11 mouse cellular contexts compared by ENCODE assay signal in genomic region chr19:59193456-59193855, GRCm38 (mm10). TPM values are rescaled to one million over a fixed set of nuclear protein-coding genes. Genes with fewer than 3 reads are reported as not detected.
DNase-seq lines count a peak whose midpoint lies in the region; ATAC-seq and TF ChIP-seq lines count a peak whose summit lies in the region.
"Had no signal": no experiment of that assay in that cellular context is flagged by ENCODE, and none has a peak within 500 bp of the region (broad histone marks: within the 10 kb centered on the region; RNA-seq: fewer than 3 reads in every experiment).

No protein-coding gene starts in this region.

- H3K9ac ChIP-seq in heart, adult 2 months (ENCODE audit: low read depth, low read length): no peak overlapping the region
- no peak overlapping the region for H3K9ac ChIP-seq in lung, embryonic 16.5 days (ENCODE audit: low read length)
- H3K9ac ChIP-seq in intestine, postnatal 0 days (ENCODE audit: low read depth, low read length): no peak overlapping the region
- H3K9ac ChIP-seq in neural tube, embryonic 15.5 days (replicated peaks): no peak overlapping the region

- H3K4me3 ChIP-seq in heart, adult 2 months: no peak overlapping the region
- peak overlapping the region; percentile 35 for H3K4me3 ChIP-seq in lung, embryonic 16.5 days (ENCODE audit: low read length)
- peak overlapping the region; percentile 36 for H3K4me3 ChIP-seq in intestine, postnatal 0 days (ENCODE audit: low read depth, low read length)
- no peak overlapping the region for H3K4me3 ChIP-seq in neural tube, embryonic 15.5 days (replicated peaks)
- H3K4me3 ChIP-seq in cerebellum, adult 2 months (replicated peaks; ENCODE audit: insufficient read depth, low read depth, low read length): no peak overlapping the region

- 5% methylated on average over 10 of the region's 10 CpGs for WGBS in heart, adult 2 months
- 2% methylated on average over 10 of the region's 10 CpGs for WGBS in lung, embryonic 16.5 days
- 0% methylated on average over 10 of the region's 10 CpGs for WGBS in intestine, postnatal 0 days
- WGBS in neural tube, embryonic 15.5 days: 0% methylated on average over 10 of the region's 10 CpGs
- 3% methylated on average over 10 of the region's 10 CpGs for WGBS in cerebellum, adult 2 months

- TF ChIP-seq EP300 in heart, adult 2 months (IDR thresholded peaks at IDR 0.05; ENCODE audit: insufficient read depth, low read depth, low read length): no peak

- peak; percentile 61 for DNase-seq in heart, adult 11 months
- DNase-seq in heart, adult 2 months: no peak
- no peak for DNase-seq in lung, postnatal 25 days (ENCODE audit: low spot score)
- no peak for DNase-seq in spleen, adult 18-20 months
- DNase-seq in cerebellum, adult 2 months: no peak
- DNase-seq: kidney, postnatal 25 days; lung, postnatal 4 days; right cerebral cortex, adult 18-20 months had no signal

- no peak for TF ChIP-seq CTCF in heart, adult 2 months (IDR thresholded peaks at IDR 0.05)
- no peak for TF ChIP-seq CTCF in intestine, postnatal 0 days (IDR thresholded peaks at IDR 0.05; ENCODE audit: low read depth)
- TF ChIP-seq CTCF in cerebellum, adult 2 months (IDR thresholded peaks at IDR 0.05; ENCODE audit: borderline replicate concordance, insufficient read depth, low read depth, low read length): no peak

- TF ChIP-seq POLR2A in heart, adult 2 months (IDR thresholded peaks at IDR 0.05; ENCODE audit: insufficient read depth, low read depth, low read length): no peak
- no peak for TF ChIP-seq POLR2A in cerebellum, adult 2 months (IDR thresholded peaks at IDR 0.05; ENCODE audit: borderline replicate concordance, insufficient read depth, low read length)

- H3K4me2 ChIP-seq in lung, embryonic 16.5 days (ENCODE audit: low read depth, low read length): peak overlapping the region; percentile 41; the same call in 1 of the 2 replicates
- peak overlapping the region; percentile 51 for H3K4me2 ChIP-seq in intestine, postnatal 0 days (replicated peaks; ENCODE audit: low read depth)
- peak overlapping the region; percentile 16; the same call in 1 of the 2 replicates for H3K4me2 ChIP-seq in neural tube, embryonic 15.5 days

- no peak overlapping the region for H3K27ac ChIP-seq in heart, adult 2 months
- H3K27ac ChIP-seq in lung, embryonic 16.5 days (ENCODE audit: low read length): no peak overlapping the region
- H3K27ac ChIP-seq in intestine, postnatal 0 days (ENCODE audit: low read depth, low read length): no peak overlapping the region
- no peak overlapping the region for H3K27ac ChIP-seq in neural tube, embryonic 15.5 days (replicated peaks)
- H3K27ac ChIP-seq in cerebellum, adult 2 months (ENCODE audit: insufficient read depth, low read length): no peak overlapping the region

- intact Hi-C loops in heart, adult 2 months (cut with DNase I): no loop called here

- no peaks in the 10 kb centered on the region for H3K4me1 ChIP-seq in heart, adult 2 months (ENCODE audit: control insufficient read depth, insufficient read depth, low read length)
- H3K4me1 ChIP-seq in lung, embryonic 16.5 days (replicated peaks; ENCODE audit: control insufficient read depth, insufficient read depth, low read length): peaks cover 6% of the 10 kb centered on the region; the same call in 1 of the 2 replicates
- H3K4me1 ChIP-seq in intestine, postnatal 0 days (replicated peaks; ENCODE audit: control insufficient read depth, insufficient read depth, low read length): no peaks in the 10 kb centered on the region
- peaks cover 4% of the 10 kb centered on the region for H3K4me1 ChIP-seq in neural tube, embryonic 15.5 days
- H3K4me1 ChIP-seq in cerebellum, adult 2 months (ENCODE audit: control insufficient read depth, insufficient read depth, low read length): no peaks in the 10 kb centered on the region

- H3K27me3 ChIP-seq in heart, adult 2 months (ENCODE audit: control insufficient read depth, insufficient read depth, low read length): peaks cover 22% of the 10 kb centered on the region
- H3K27me3 ChIP-seq in lung, embryonic 16.5 days (ENCODE audit: control insufficient read depth, insufficient read depth, low read depth, low read length): peaks cover 84% of the 10 kb centered on the region
- H3K27me3 ChIP-seq in intestine, postnatal 0 days (replicated peaks; ENCODE audit: control insufficient read depth, insufficient read depth, low read length): peaks cover 80% of the 10 kb centered on the region
- H3K27me3 ChIP-seq in neural tube, embryonic 15.5 days (replicated peaks): peaks cover 92% of the 10 kb centered on the region
- H3K27me3 ChIP-seq in cerebellum, adult 2 months (ENCODE audit: control insufficient read depth, insufficient read depth, low read length): peaks cover 9% of the 10 kb centered on the region; the same call in 1 of the 2 replicates

- ATAC-seq in lung, embryonic 16.5 days (ENCODE audit: low read depth): no peak
- ATAC-seq in intestine, postnatal 0 days: no peak
- no peak for ATAC-seq in neural tube, embryonic 15.5 days (ENCODE audit: low FRiP score)

- H3K79me2 ChIP-seq in heart, adult 2 months (replicated peaks; ENCODE audit: control insufficient read depth, insufficient read depth, low read length): no peaks in the 10 kb centered on the region

- no peaks in the 10 kb centered on the region for H3K36me3 ChIP-seq in heart, adult 2 months (ENCODE audit: control insufficient read depth, insufficient read depth, low read length)
- H3K36me3 ChIP-seq in lung, embryonic 16.5 days (ENCODE audit: control insufficient read depth, insufficient read depth, low read length): no peaks in the 10 kb centered on the region
- no peaks in the 10 kb centered on the region for H3K36me3 ChIP-seq in intestine, postnatal 0 days (ENCODE audit: control insufficient read depth, insufficient read depth)
- H3K36me3 ChIP-seq in neural tube, embryonic 15.5 days: no peaks in the 10 kb centered on the region

- no peaks in the 10 kb centered on the region for H3K9me3 ChIP-seq in lung, embryonic 16.5 days (ENCODE audit: control insufficient read depth, low read length)
- no peaks in the 10 kb centered on the region for H3K9me3 ChIP-seq in intestine, postnatal 0 days (ENCODE audit: control insufficient read depth)
- no peaks in the 10 kb centered on the region for H3K9me3 ChIP-seq in neural tube, embryonic 15.5 days (replicated peaks)

RNA-seq across cellular contexts. Expression of gene Vax1, which starts 23.6 kb away (rescaled TPM):
- total RNA-seq in heart, adult 2 months (2021): not detected
- polyA plus RNA-seq in heart, adult 2 months (2012; rRNA removed): not detected in 2 replicates
- not detected in 2 replicates for polyA plus RNA-seq in lung, embryonic 16.5 days (2015; fragmentation: Nextera tagmentation; extraction: Ambion mirVana)
- not detected in 2 replicates for polyA plus RNA-seq in intestine, postnatal 0 days (2015; fragmentation: Nextera tagmentation; extraction: Ambion mirVana)
- polyA plus RNA-seq in neural tube, embryonic 15.5 days (2015; fragmentation: Nextera tagmentation; extraction: Ambion mirVana): not detected in 2 replicates
- 0.26 TPM in 1 of 2 replicates, not detected in the other for polyA plus RNA-seq in cerebellum, adult 2 months (2012; rRNA removed)

RNA-seq across cellular contexts. Expression of gene Kcnk18, which starts 25.6 kb away (rescaled TPM):
- total RNA-seq in heart, adult 2 months (2021): not detected
- polyA plus RNA-seq in heart, adult 2 months (2012; rRNA removed): not detected in 2 replicates
- polyA plus RNA-seq in lung, embryonic 16.5 days (2015; fragmentation: Nextera tagmentation; extraction: Ambion mirVana): not detected in 2 replicates
- not detected in 2 replicates for polyA plus RNA-seq in intestine, postnatal 0 days (2015; fragmentation: Nextera tagmentation; extraction: Ambion mirVana)
- 0.14 and 0.27 TPM in 2 replicates for polyA plus RNA-seq in neural tube, embryonic 15.5 days (2015; fragmentation: Nextera tagmentation; extraction: Ambion mirVana)
- 0.03 TPM in 1 of 2 replicates, not detected in the other for polyA plus RNA-seq in cerebellum, adult 2 months (2012; rRNA removed)

Comparison
In these comparisons a context has a peak if more than half of its experiments do, and no peak if none do; other contexts are left out.
1. H3K4me3 ChIP-seq: peak in lung, embryonic 16.5 days (single experiment) and intestine, postnatal 0 days (single experiment); none in heart, adult 2 months (single experiment), neural tube, embryonic 15.5 days (single experiment) and cerebellum, adult 2 months (single experiment).
2. Peak in every context shown above with its lines, with median percentiles within 50 percentile points of each other: H3K4me2 ChIP-seq.